Mouse (Mus musculus) lung, postnatal 0 days (tissue): ENCODE results near the gene Vmn1r229.

Source experiments
- CTCF ChIP-seq: IDR thresholded peaks from 2 replicates; pipeline ENCODE4 v1.5.1; 2016; ENCODE audit warnings: antibody characterized with exemption, mild to moderate bottlenecking
- EP300 ChIP-seq: IDR thresholded peaks from 2 replicates; pipeline ENCODE4 v1.6.1; 2016; ENCODE audit warnings: antibody characterized with exemption, mild to moderate bottlenecking, control low read depth

DNA sequence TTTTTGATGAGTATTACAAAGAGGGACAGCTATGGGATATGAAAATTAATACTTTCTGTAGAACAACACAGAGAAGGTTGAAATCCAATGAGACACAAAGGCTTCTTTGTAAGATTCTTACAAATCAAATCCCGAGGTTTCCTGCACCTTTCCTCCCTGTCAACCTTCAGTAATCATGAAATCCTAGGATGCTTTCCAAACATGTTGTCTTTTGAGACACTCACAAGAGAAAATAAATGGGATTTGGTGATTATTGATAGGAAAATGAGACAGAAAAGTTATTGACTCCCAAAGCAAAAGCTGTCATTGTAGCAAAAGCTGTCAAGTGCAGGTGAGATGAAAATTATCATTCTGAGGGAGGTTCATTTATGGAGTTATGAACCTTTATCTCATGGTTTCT is at the start of gene Vmn1r229:
- TF ChIP-seq CTCF = no peak
- no peak for TF ChIP-seq EP300
